Mouse (Mus musculus) layer of hippocampus, postnatal 36 days (tissue): ENCODE measurements around the gene Rce1. TPM values are rescaled to one million over a fixed set of nuclear protein-coding genes. Genes with fewer than 3 reads are reported as not detected.

Experiments used
- DNase-seq, 2 experiments: peaks; one replicate each; pipeline ENCODE4 v3.0.0; 2022
- total RNA-seq, 2 experiments: library from RNA; stranded (reverse); gene quantifications; 2 replicates each; pipeline ENCODE4 v1.2.3; 2021

The Rce1 gene
- total RNA-seq, result 10 to 100 TPM; 23.9 to 26.0 TPM

- DNase-seq, result peak; percentile 89 to 92
Observed at GRCm38 (mm10) chr19:4625179-4625828, at the start of gene Rce1. Gene Rce1 (minus strand): TSS chr19:4625641.

- DNase-seq, result no peak
Observed at GRCm38 (mm10) chr19:4672401-4672800, 47.0 kb upstream of the Rce1 start.

- DNase-seq, result no peak
Observed at GRCm38 (mm10) chr19:4670776-4671175, 45.3 kb upstream of the Rce1 start.

- DNase-seq, result no peak
Observed at GRCm38 (mm10) chr19:4666815-4667214, 41.4 kb upstream of the Rce1 start.

GRCm38 (mm10) chr19:4658156-4658555 lies 32.7 kb upstream of the Rce1 start:
- DNase-seq, result no peak

GRCm38 (mm10) chr19:4646917-4647492 lies 21.6 kb upstream of the Rce1 start:
- peak; percentile 20 to 24 for DNase-seq

GRCm38 (mm10) chr19:4644271-4644670 lies 18.8 kb upstream of the Rce1 start:
- DNase-seq, result peak; percentile 59 to 67

- DNase-seq, result no peak
Observed at GRCm38 (mm10) chr19:4635986-4636385, 10.5 kb upstream of the Rce1 start.

- DNase-seq, result peak in 1 of 2 experiments; percentile 73
Observed at GRCm38 (mm10) chr19:4628819-4629218, 3.4 kb upstream of the Rce1 start.

- peak in 1 of 2 experiments; percentile 62 for DNase-seq
Observed at GRCm38 (mm10) chr19:4625829-4626535, 541 bp upstream of the Rce1 start.

- no peak for DNase-seq
Observed at GRCm38 (mm10) chr19:4624406-4625178, 849 bp downstream of the Rce1 start.

GRCm38 (mm10) chr19:4624006-4624405 lies 1.4 kb downstream of the Rce1 start:
- DNase-seq, result no peak

- DNase-seq, result no peak
Observed at GRCm38 (mm10) chr19:4623419-4623818, 2.0 kb downstream of the Rce1 start.

GRCm38 (mm10) chr19:4622780-4623179 lies 2.7 kb downstream of the Rce1 start:
- no peak for DNase-seq

- no peak for DNase-seq
Observed at GRCm38 (mm10) chr19:4620721-4621120, 4.7 kb downstream of the Rce1 start.

- no peak for DNase-seq
Observed at GRCm38 (mm10) chr19:4619461-4619860, 6.0 kb downstream of the Rce1 start.

GRCm38 (mm10) chr19:4618183-4618582 lies 7.3 kb downstream of the Rce1 start:
- no peak for DNase-seq

GRCm38 (mm10) chr19:4616546-4616945 lies 8.9 kb downstream of the Rce1 start:
- DNase-seq, result no peak

- peak; percentile 87 for DNase-seq
Observed at GRCm38 (mm10) chr19:4615151-4616093, 10.0 kb downstream of the Rce1 start, which contains the start of gene Lrfn4. Gene Lrfn4 (minus strand): TSS chr19:4615667.

- no peak for DNase-seq
Observed at GRCm38 (mm10) chr19:4614305-4615150, 10.9 kb downstream of the Rce1 start.
